Mouse (Mus musculus): Measurements from ENCODE around the gene Ttf1.

Ttf1 gene

GRCm38 (mm10) chr2:29130118-29130899 is 70.2 kb downstream of the Ttf1 start:
- DNase-seq: no peak

DNA sequence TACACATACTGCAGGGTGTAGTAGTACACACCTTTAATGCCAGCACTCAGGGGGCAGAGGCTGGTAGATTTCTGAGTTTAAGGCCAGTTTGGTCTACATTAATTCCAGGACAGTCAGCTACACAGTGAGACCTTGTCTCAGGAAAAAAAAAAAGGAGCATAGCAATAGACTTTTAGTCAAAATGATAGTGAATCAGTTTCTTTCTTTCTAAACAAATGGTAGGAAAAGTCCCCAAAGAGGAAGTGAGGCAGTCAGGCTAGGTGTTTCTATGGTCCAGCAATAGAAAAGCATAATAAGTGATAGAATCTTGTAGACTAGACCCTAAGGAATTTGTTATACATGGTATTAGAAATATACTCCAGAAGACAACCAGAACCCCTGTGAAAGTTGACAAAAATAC is 75.1 kb downstream of the Ttf1 start:
- no peak for DNase-seq
